Mouse (Mus musculus): ENCODE data around the gene Rgs7bp.
"Not testable (repeated sequence)": the region's sequence is repeated elsewhere in the genome, so short reads cannot be mapped to it uniquely, and the experiment has no call there.

- TF ChIP-seq EP300, CTCF (IDR thresholded peaks at IDR 0.05; ENCODE audit: low read depth): not testable (repeated sequence)
These were observed 143.1 kb downstream of the Rgs7bp start for GRCm38 (mm10) chr13:104911626-104912025.

Measured in liver, postnatal 0 days (tissue).